Mouse (Mus musculus): ENCODE data around the gene Kazn.

DNA sequence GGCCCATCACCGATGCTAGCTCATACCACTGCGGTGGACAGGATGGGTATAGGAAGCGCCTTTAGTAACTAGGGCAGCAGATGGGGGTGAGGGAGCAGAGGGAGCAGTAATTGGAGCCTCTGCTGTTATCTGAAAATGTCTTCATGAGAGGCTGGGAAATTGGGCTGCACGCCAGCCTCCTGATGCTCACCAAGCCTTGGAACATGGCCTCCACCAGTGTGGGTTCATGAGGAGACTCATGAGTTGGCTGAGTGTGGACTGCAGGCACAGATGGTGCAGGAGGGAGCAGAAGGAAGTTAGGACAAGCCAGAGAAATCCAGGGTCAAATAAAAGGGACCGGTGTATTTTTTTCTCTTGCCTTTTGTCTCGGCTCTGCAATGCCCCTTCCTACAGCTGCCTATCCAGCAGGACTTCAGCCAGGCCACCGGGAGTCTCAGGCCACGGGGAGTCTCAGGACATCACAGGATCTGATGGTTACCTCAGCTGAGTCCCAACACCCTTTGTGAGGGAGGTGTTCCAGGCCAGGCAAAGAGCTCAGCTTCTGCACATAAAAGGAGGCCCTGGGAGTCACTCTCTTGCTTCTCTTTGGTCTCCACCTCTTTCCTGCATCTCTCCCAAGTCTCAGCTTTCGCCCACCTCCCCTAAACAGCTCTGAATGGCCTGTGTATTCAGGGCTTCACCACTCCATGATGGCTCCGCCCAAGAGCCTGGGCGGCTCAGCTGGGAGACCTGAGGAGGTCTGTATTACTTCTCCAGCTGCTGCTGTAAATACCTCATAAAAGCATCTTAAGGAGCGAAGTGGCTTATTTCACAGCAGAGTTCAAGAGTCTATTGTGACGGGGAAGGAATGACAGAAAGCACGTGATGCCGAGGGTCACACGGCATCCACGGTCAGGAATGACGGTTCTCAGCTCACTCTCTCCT, 178.5 kb downstream of the Kazn start:
- no peak for TF ChIP-seq KAT2A (IDR thresholded peaks at IDR 0.05; ENCODE audit: insufficient replicate concordance, low read length)
- TF ChIP-seq NRF1 (IDR thresholded peaks at IDR 0.05; ENCODE audit: low read depth, low read length) = no peak
- no peak for TF ChIP-seq EP300 (IDR thresholded peaks at IDR 0.05; ENCODE audit: low read length)
- no peak for TF ChIP-seq CTCF (conservative IDR thresholded peaks at IDR 0.05 in 1 of 2, IDR thresholded peaks at IDR 0.05 in 1 of 2; ENCODE audit: low read depth in 2 of 2, low read length in 2 of 2)
- no peak for TF ChIP-seq BHLHE40 (IDR thresholded peaks at IDR 0.05; ENCODE audit: low read depth, low read length)
- TF ChIP-seq MEF2A (IDR thresholded peaks at IDR 0.05; ENCODE audit: borderline replicate concordance, low read depth, low read length) = no peak
- no peak for TF ChIP-seq USF2 (conservative IDR thresholded peaks at IDR 0.05; ENCODE audit: low read depth, low read length)
- no peak for TF ChIP-seq POLR2A (IDR thresholded peaks at IDR 0.05; ENCODE audit: low read depth, low read length)

Measured in CH12.LX (cell line).